Mouse (Mus musculus): ENCODE data around the gene Cnot8.

GRCm38 (mm10) chr11:58146241-58146640 is 42.3 kb downstream of the Cnot8 start:
- no peak for TF ChIP-seq CTCF (IDR thresholded peaks at IDR 0.05; ENCODE audit: extremely low read depth, insufficient read depth, low read length)
- TF ChIP-seq POLR2A (IDR thresholded peaks at IDR 0.05; ENCODE audit: extremely low read depth, insufficient read depth, low read length) = no peak
